Mouse (Mus musculus): ENCODE measurements around the gene Npepl1. TPM values are rescaled to one million over a fixed set of nuclear protein-coding genes. Genes with fewer than 3 reads are reported as not detected.

The Npepl1 gene
- polyA plus RNA-seq (2014; fragmentation: Nextera tagmentation; extraction: Ambion mirVana), result 29.8 and 41.3 TPM in 2 replicates

- 3% methylated on average over 79 of the region's 90 CpGs for WGBS
- peak within 1 kb of the TSS; percentile 94 for H3K4me2 ChIP-seq (replicated peaks; ENCODE audit: low read depth, low read length)
- H3K4me3 ChIP-seq (ENCODE audit: low read length), result peak within 1 kb of the TSS; percentile 59
- H3K9ac ChIP-seq (ENCODE audit: low read depth, low read length), result peak within 1 kb of the TSS; percentile 94
- peaks cover 22% of the 10 kb centered on the region for H3K4me1 ChIP-seq (ENCODE audit: control insufficient read depth, insufficient read depth, low read length)
- peak; percentile 90 for ATAC-seq (ENCODE audit: low FRiP score, low TSS enrichment)
- peak within 1 kb of the TSS; percentile 55; the same call in 1 of the 2 replicates for H3K27ac ChIP-seq (ENCODE audit: low read depth, low read length)
- H3K9me3 ChIP-seq (ENCODE audit: control insufficient read depth, low read length), result no peaks in the 10 kb centered on the region
- no peaks in the 10 kb centered on the region; the same call in 1 of the 2 replicates for H3K36me3 ChIP-seq (ENCODE audit: control insufficient read depth, insufficient read depth, low read length)
- H3K27me3 ChIP-seq (ENCODE audit: control insufficient read depth, insufficient read depth, low read length), result no peaks in the 10 kb centered on the region
Measured at GRCm38 (mm10) chr2:174109991-174110782, at the start of gene Npepl1. Npepl1 (plus strand) TSS chr2:174110349.

GRCm38 (mm10) chr2:174061219-174061618 lies 48.9 kb upstream of the Npepl1 start:
- no peak overlapping the region for H3K4me3 ChIP-seq (ENCODE audit: low read length)
- no peak for ATAC-seq (ENCODE audit: low FRiP score, low TSS enrichment)
- H3K27ac ChIP-seq (ENCODE audit: low read depth, low read length), result no peak overlapping the region
- H3K9me3 ChIP-seq (ENCODE audit: control insufficient read depth, low read length), result no peaks in the 10 kb centered on the region
- H3K27me3 ChIP-seq (ENCODE audit: control insufficient read depth, insufficient read depth, low read length), result no peaks in the 10 kb centered on the region
- H3K4me2 ChIP-seq (replicated peaks; ENCODE audit: low read depth, low read length), result no peak overlapping the region
- H3K36me3 ChIP-seq (ENCODE audit: control insufficient read depth, insufficient read depth, low read length), result no peaks in the 10 kb centered on the region
- 53% methylated on average over 2 of the region's 2 CpGs for WGBS
- no peak overlapping the region for H3K9ac ChIP-seq (ENCODE audit: low read depth, low read length)
- H3K4me1 ChIP-seq (ENCODE audit: control insufficient read depth, insufficient read depth, low read length), result no peaks in the 10 kb centered on the region

- WGBS, result 62% methylated on average over 6 of the region's 6 CpGs
- Histone ChIP-seq H3K4me3 (ENCODE audit: low read length) (no peak overlapping the region), H3K27me3 (ENCODE audit: control insufficient read depth, insufficient read depth, low read length) (no peaks in the 10 kb centered on the region), H3K9me3 (ENCODE audit: control insufficient read depth, low read length) (no peaks in the 10 kb centered on the region), H3K9ac (ENCODE audit: low read depth, low read length) (no peak overlapping the region), H3K4me1 (ENCODE audit: control insufficient read depth, insufficient read depth, low read length) (no peaks in the 10 kb centered on the region), H3K4me2 (replicated peaks; ENCODE audit: low read depth, low read length) (no peak overlapping the region), H3K27ac (ENCODE audit: low read depth, low read length) (no peak overlapping the region; the same call in 1 of the 2 replicates), H3K36me3 (ENCODE audit: control insufficient read depth, insufficient read depth, low read length) (no peaks in the 10 kb centered on the region)
- no peak for ATAC-seq (ENCODE audit: low FRiP score, low TSS enrichment)
Measured at GRCm38 (mm10) chr2:174063074-174063473, 47.1 kb upstream of the Npepl1 start.

- Histone ChIP-seq H3K9me3 (ENCODE audit: control insufficient read depth, low read length) (no peaks in the 10 kb centered on the region), H3K9ac (ENCODE audit: low read depth, low read length) (no peak overlapping the region), H3K36me3 (ENCODE audit: control insufficient read depth, insufficient read depth, low read length) (no peaks in the 10 kb centered on the region), H3K27ac (ENCODE audit: low read depth, low read length) (no peak overlapping the region; the same call in 1 of the 2 replicates), H3K4me1 (ENCODE audit: control insufficient read depth, insufficient read depth, low read length) (no peaks in the 10 kb centered on the region), H3K4me3 (ENCODE audit: low read length) (no peak overlapping the region), H3K27me3 (ENCODE audit: control insufficient read depth, insufficient read depth, low read length) (no peaks in the 10 kb centered on the region), H3K4me2 (replicated peaks; ENCODE audit: low read depth, low read length) (no peak overlapping the region)
- ATAC-seq (ENCODE audit: low FRiP score, low TSS enrichment), result peak; percentile 63
- 61% methylated on average over 9 of the region's 9 CpGs for WGBS
Measured at GRCm38 (mm10) chr2:174063527-174064211, 46.5 kb upstream of the Npepl1 start.

- no peaks in the 10 kb centered on the region for H3K27me3 ChIP-seq (ENCODE audit: control insufficient read depth, insufficient read depth, low read length)
- 63% methylated on average over 6 of the region's 6 CpGs for WGBS
- ATAC-seq (ENCODE audit: low FRiP score, low TSS enrichment), result peak; percentile 56; the same call in 1 of the 2 replicates
- H3K27ac ChIP-seq (ENCODE audit: low read depth, low read length), result no peak overlapping the region
- H3K4me3 ChIP-seq (ENCODE audit: low read length), result no peak overlapping the region
- H3K36me3 ChIP-seq (ENCODE audit: control insufficient read depth, insufficient read depth, low read length), result no peaks in the 10 kb centered on the region
- no peaks in the 10 kb centered on the region for H3K9me3 ChIP-seq (ENCODE audit: control insufficient read depth, low read length)
- H3K4me1 ChIP-seq (ENCODE audit: control insufficient read depth, insufficient read depth, low read length), result no peaks in the 10 kb centered on the region
- no peak overlapping the region for H3K4me2 ChIP-seq (replicated peaks; ENCODE audit: low read depth, low read length)
- no peak overlapping the region for H3K9ac ChIP-seq (ENCODE audit: low read depth, low read length)
Measured at GRCm38 (mm10) chr2:174067793-174068419, 42.2 kb upstream of the Npepl1 start.

GRCm38 (mm10) chr2:174069532-174070049 lies 40.6 kb upstream of the Npepl1 start:
- no peak overlapping the region for H3K4me2 ChIP-seq (replicated peaks; ENCODE audit: low read depth, low read length)
- H3K27ac ChIP-seq (ENCODE audit: low read depth, low read length), result no peak overlapping the region
- ATAC-seq (ENCODE audit: low FRiP score, low TSS enrichment), result no peak
- H3K4me3 ChIP-seq (ENCODE audit: low read length), result no peak overlapping the region
- H3K4me1 ChIP-seq (ENCODE audit: control insufficient read depth, insufficient read depth, low read length), result peaks cover 8% of the 10 kb centered on the region
- 69% methylated on average over 3 of the region's 3 CpGs for WGBS
- no peaks in the 10 kb centered on the region for H3K9me3 ChIP-seq (ENCODE audit: control insufficient read depth, low read length)
- H3K9ac ChIP-seq (ENCODE audit: low read depth, low read length), result no peak overlapping the region
- no peaks in the 10 kb centered on the region for H3K36me3 ChIP-seq (ENCODE audit: control insufficient read depth, insufficient read depth, low read length)
- H3K27me3 ChIP-seq (ENCODE audit: control insufficient read depth, insufficient read depth, low read length), result no peaks in the 10 kb centered on the region

GRCm38 (mm10) chr2:174071406-174071805 lies 38.7 kb upstream of the Npepl1 start:
- Histone ChIP-seq H3K9ac (ENCODE audit: low read depth, low read length) (no peak overlapping the region), H3K4me1 (ENCODE audit: control insufficient read depth, insufficient read depth, low read length) (peaks cover 16% of the 10 kb centered on the region)
- WGBS, result 85% methylated on average over 5 of the region's 5 CpGs

GRCm38 (mm10) chr2:174073156-174073790 lies 36.9 kb upstream of the Npepl1 start:
- no peak overlapping the region for H3K4me2 ChIP-seq (replicated peaks; ENCODE audit: low read depth, low read length)
- no peak overlapping the region for H3K9ac ChIP-seq (ENCODE audit: low read depth, low read length)
- no peak overlapping the region for H3K4me3 ChIP-seq (ENCODE audit: low read length)
- no peaks in the 10 kb centered on the region for H3K9me3 ChIP-seq (ENCODE audit: control insufficient read depth, low read length)
- no peak for ATAC-seq (ENCODE audit: low FRiP score, low TSS enrichment)
- no peaks in the 10 kb centered on the region for H3K36me3 ChIP-seq (ENCODE audit: control insufficient read depth, insufficient read depth, low read length)
- H3K27ac ChIP-seq (ENCODE audit: low read depth, low read length), result no peak overlapping the region; the same call in 1 of the 2 replicates
- 69% methylated on average over 5 of the region's 5 CpGs for whole genome bisulfite sequencing
- no peaks in the 10 kb centered on the region for H3K27me3 ChIP-seq (ENCODE audit: control insufficient read depth, insufficient read depth, low read length)
- peaks cover 23% of the 10 kb centered on the region for H3K4me1 ChIP-seq (ENCODE audit: control insufficient read depth, insufficient read depth, low read length)

More at GRCm38 (mm10) chr2:174071406-174071805, 38.7 kb upstream of the Npepl1 start:
- no peak for ATAC-seq (ENCODE audit: low FRiP score, low TSS enrichment)
- Histone ChIP-seq H3K27me3 (ENCODE audit: control insufficient read depth, insufficient read depth, low read length) (no peaks in the 10 kb centered on the region), H3K4me3 (ENCODE audit: low read length) (no peak overlapping the region), H3K9me3 (ENCODE audit: control insufficient read depth, low read length) (no peaks in the 10 kb centered on the region), H3K4me2 (replicated peaks; ENCODE audit: low read depth, low read length) (no peak overlapping the region), H3K36me3 (ENCODE audit: control insufficient read depth, insufficient read depth, low read length) (no peaks in the 10 kb centered on the region), H3K27ac (ENCODE audit: low read depth, low read length) (no peak overlapping the region)
